Mouse (Mus musculus) testis, adult 2 months (tissue): ENCODE measurements around the gene Rab40c.

Experiments used
- CTCF ChIP-seq: fragments of 200-500 bp; IDR thresholded peaks from 2 replicates; pipeline ENCODE4 v1.5.1; 2012; ENCODE audit warnings: low read depth, mild to moderate bottlenecking, inconsistent platforms, low read length, moderate library complexity; ENCODE audit not compliant: control insufficient read depth, insufficient read depth, insufficient replicate concordance
- POLR2A ChIP-seq: fragments of 200-500 bp; IDR thresholded peaks from 2 replicates; pipeline ENCODE4 v1.6.1; 2012; ENCODE audit warnings: low read depth, mild to moderate bottlenecking, inconsistent platforms, low read length, moderate library complexity; ENCODE audit not compliant: control insufficient read depth

GRCm38 (mm10) chr17:25944366-25945163 lies 25.0 kb upstream of the Rab40c start, which contains the start of the genes Pigq and Nhlrc4:
- TF ChIP-seq CTCF (no peak), POLR2A (no peak)
